Mouse (Mus musculus) ovary, postnatal 36 days (tissue): Measurements from ENCODE around the gene Fuk.
"Not testable (repeated sequence)": the region's sequence is repeated elsewhere in the genome, so short reads cannot be mapped to it uniquely, and the experiment has no call there.

Experiments
- DNase-seq: peaks from one replicate; pipeline ENCODE4 v3.0.0; 2022; ENCODE audit warnings: low spot score, mixed read lengths

The Fuk gene

GRCm38 (mm10) chr8:110877862-110878261 lies 24.4 kb downstream of the Fuk start:
- DNase-seq: no peak

- no peak for DNase-seq
These were observed 31.8 kb downstream of the Fuk start for GRCm38 (mm10) chr8:110870501-110870900.

- not testable (repeated sequence) for DNase-seq
These were observed 40.8 kb downstream of the Fuk start for GRCm38 (mm10) chr8:110861347-110862025.

GRCm38 (mm10) chr8:110859651-110860501 lies 42.4 kb downstream of the Fuk start:
- no peak for DNase-seq

GRCm38 (mm10) chr8:110856760-110857461 lies 45.4 kb downstream of the Fuk start:
- no peak for DNase-seq

GRCm38 (mm10) chr8:110856073-110856472 lies 46.2 kb downstream of the Fuk start:
- not testable (repeated sequence) for DNase-seq

- DNase-seq: no peak
These were observed 51.1 kb downstream of the Fuk start for GRCm38 (mm10) chr8:110851186-110851585.

- no peak for DNase-seq
These were observed 54.4 kb downstream of the Fuk start for GRCm38 (mm10) chr8:110847645-110848495.

GRCm38 (mm10) chr8:110847171-110847549 lies 55.1 kb downstream of the Fuk start:
- DNase-seq: no peak

- peak; percentile 81 for DNase-seq
These were observed 55.7 kb downstream of the Fuk start, which contains the start of the genes Cog4 and Sf3b3 for GRCm38 (mm10) chr8:110846405-110847170. TSS of gene Cog4 (plus strand) at chr8:110846600. TSS of gene Sf3b3 (minus strand) at chr8:110846787.

- DNase-seq: no peak
These were observed 56.4 kb downstream of the Fuk start for GRCm38 (mm10) chr8:110845821-110846404.

- no peak for DNase-seq
These were observed 57.3 kb downstream of the Fuk start for GRCm38 (mm10) chr8:110844941-110845340.

- DNase-seq: no peak
These were observed 59.1 kb downstream of the Fuk start for GRCm38 (mm10) chr8:110843207-110843606.

GRCm38 (mm10) chr8:110842012-110842574 lies 60.2 kb downstream of the Fuk start:
- DNase-seq: no peak
